Mouse (Mus musculus): Measurements from ENCODE around the gene Cdc42ep4. TPM values are rescaled to one million over a fixed set of nuclear protein-coding genes. Genes with fewer than 3 reads are reported as not detected.

Cdc42ep4 gene
- 13.2 TPM for polyA plus RNA-seq (2014; fragmentation: Illumina TruSeq; extraction: RNeasy Lipid Tissue Mini Kit (QIAGEN cat#74804); ENCODE audit: low read depth, low replicate concordance)

DNA sequence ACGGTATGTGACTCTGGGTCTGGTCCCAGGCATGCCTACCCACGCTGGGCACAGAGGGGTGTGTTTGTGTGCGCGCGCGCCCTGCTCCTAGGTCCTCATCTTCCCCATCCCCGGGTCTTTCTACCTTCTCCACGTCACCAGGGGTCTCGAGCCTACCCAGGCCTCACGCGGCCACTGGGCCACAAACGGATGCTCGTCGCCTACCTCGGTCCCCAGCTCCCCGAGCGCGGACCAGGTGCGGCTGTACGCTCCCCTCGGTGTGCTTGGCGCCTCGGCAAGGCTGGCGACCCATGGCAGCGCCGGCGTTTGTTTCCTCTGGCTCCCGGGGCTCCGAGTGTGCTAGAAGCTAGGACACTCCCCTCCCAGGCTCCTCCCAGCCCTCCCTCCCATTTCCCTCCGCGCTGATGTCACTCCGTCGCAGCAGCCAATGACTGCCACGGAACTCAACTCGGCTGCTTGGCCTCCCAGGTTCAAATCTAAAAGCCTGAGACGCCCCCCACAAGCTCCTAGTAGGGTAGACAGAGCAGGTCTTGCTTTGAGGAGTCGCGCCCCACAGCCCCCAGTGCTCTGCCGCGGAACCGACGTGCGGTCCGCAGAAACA lies at the start of gene Cdc42ep4:
Gene Cdc42ep4 (minus strand): TSS at position 398 of the 601 bp plus-strand sequence.

DNA sequence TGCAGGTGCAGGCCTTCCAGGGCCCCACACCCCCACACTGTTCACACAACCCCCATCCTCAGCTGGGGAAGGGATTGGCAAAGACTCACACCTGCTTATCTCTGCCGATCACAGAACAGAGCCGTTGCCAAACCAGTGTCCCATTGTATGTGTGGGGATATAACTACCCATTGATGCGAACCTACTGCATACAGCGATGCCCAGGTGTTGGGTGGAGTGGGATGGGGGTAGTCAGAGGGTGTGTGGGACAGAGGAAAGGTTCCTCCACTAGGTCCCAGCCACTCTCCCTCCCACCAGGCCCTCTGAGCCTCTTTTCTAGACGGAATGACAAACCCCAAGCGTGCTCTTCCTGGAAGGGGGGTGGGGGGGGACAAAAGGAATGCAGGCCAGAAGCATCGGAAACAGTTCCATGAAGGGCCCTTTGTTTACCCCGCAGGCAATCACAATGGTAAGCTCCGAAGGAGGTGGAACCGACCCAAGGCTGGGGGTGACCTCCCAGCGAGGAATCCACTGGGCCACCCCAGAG lies 41.9 kb downstream of the Cdc42ep4 start, which contains the start of gene Cpsf4l:
Gene Cpsf4l (minus strand): TSS at position 287 of the 526 bp plus-strand sequence.

DNA sequence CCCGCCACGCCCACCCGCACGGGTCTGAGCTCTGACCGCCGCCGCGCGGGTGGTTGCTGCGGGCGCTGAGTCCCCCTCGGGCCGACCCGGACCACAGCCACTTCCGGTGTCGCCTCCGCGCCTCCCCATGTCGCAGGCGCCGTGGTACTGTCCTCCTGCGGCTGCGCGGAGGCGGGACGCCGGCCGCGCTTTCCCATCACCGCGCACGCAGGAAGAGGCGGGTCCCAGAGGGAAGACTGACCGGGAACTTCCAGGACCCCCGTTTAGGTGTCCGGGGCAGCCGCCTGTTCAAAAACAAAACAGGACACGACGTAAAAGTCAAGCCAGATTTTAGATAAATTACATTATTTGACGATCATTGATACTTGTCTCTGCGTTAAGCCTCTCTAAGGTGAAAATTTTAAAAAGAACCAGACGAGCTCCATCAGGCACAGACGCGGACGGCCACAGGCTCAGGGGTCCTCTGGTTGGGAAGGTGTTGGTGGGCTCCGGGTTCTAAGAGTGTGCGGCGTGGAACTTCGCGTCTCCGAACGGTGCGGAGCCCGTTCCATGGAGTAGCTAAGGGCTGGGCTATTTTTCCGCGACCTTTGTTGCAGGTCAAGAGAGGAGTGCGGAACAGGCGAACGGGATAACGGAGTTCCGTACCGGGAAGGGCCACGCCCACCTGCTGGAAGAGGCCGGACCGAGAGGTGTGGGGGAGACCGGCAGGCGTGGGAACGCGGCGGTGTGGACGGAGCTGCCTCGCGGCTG lies 67.5 kb downstream of the Cdc42ep4 start, which contains the start of the genes Fam104a and D11Wsu47e:
Gene Fam104a (minus strand): TSS at position 199 of the 750 bp plus-strand sequence.
Gene D11Wsu47e (plus strand): TSS at position 456 of the 750 bp plus-strand sequence.

Other genes starting within 250 kb of the Cdc42ep4 start
- gene Sstr2, start 132.5 kb downstream of the Cdc42ep4 start, polyA plus RNA-seq (2014; fragmentation: Illumina TruSeq; extraction: RNeasy Lipid Tissue Mini Kit (QIAGEN cat#74804); ENCODE audit: low read depth, low replicate concordance), result not detected
- 21.2 TPM for gene Cog1, start 102.7 kb downstream of the Cdc42ep4 start, polyA plus RNA-seq (2014; fragmentation: Illumina TruSeq; extraction: RNeasy Lipid Tissue Mini Kit (QIAGEN cat#74804); ENCODE audit: low read depth, low replicate concordance)
- 3.4 TPM for gene Slc39a11, start 101.8 kb downstream of the Cdc42ep4 start, polyA plus RNA-seq (2014; fragmentation: Illumina TruSeq; extraction: RNeasy Lipid Tissue Mini Kit (QIAGEN cat#74804); ENCODE audit: low read depth, low replicate concordance)
- 13.7 TPM for gene Fam104a, start 67.7 kb downstream of the Cdc42ep4 start, polyA plus RNA-seq (2014; fragmentation: Illumina TruSeq; extraction: RNeasy Lipid Tissue Mini Kit (QIAGEN cat#74804); ENCODE audit: low read depth, low replicate concordance)
- gene D11Wsu47e, start 67.5 kb downstream of the Cdc42ep4 start, polyA plus RNA-seq (2014; fragmentation: Illumina TruSeq; extraction: RNeasy Lipid Tissue Mini Kit (QIAGEN cat#74804); ENCODE audit: low read depth, low replicate concordance), result 9.0 TPM
- gene Cpsf4l, start 41.9 kb downstream of the Cdc42ep4 start, polyA plus RNA-seq (2014; fragmentation: Illumina TruSeq; extraction: RNeasy Lipid Tissue Mini Kit (QIAGEN cat#74804); ENCODE audit: low read depth, low replicate concordance), result not detected

All from heart, adult 10 weeks (tissue).